Mouse (Mus musculus) midbrain, embryonic 11.5 days (tissue): Measurements from ENCODE around the gene As3mt. TPM values are rescaled to one million over a fixed set of nuclear protein-coding genes. Genes with fewer than 3 reads are reported as not detected.
A peak's percentile ranks its signal among the peaks of the same experiment; 100 is the strongest.

Source experiments
- ATAC-seq: fragments of 200-750 bp; cut with Nextera tagmentation; 2 replicates; pipeline ENCODE4 v1.8.0; 2017; ENCODE audit warnings: moderate TSS enrichment, moderate library complexity; ENCODE audit not compliant: low FRiP score
- DNase-seq: peaks from one replicate; pipeline ENCODE4 v3.0.0; 2015; ENCODE audit warnings: low spot score; ENCODE audit errors: missing footprints
- H3K27ac ChIP-seq: fragments of 300-500 bp; sonication (generic); 2 replicates; pipeline ENCODE4 v1.5.1; 2014; ENCODE audit warnings: low read depth, low read length
- H3K27me3 ChIP-seq: fragments of 300-500 bp; sonication (generic); 2 replicates; pipeline ENCODE4 v1.6.1; 2014; ENCODE audit warnings: mild to moderate bottlenecking, low read length, moderate library complexity, mixed read lengths; ENCODE audit not compliant: control insufficient read depth, insufficient read depth
- H3K36me3 ChIP-seq: fragments of 300-500 bp; sonication (generic); 2 replicates; pipeline ENCODE4 v1.6.1; 2014; ENCODE audit warnings: mild to moderate bottlenecking, low read length, moderate library complexity, mixed read lengths; ENCODE audit not compliant: control insufficient read depth, insufficient read depth
- H3K4me1 ChIP-seq: fragments of 300-500 bp; sonication (generic); 2 replicates; pipeline ENCODE4 v1.6.1; 2014; ENCODE audit warnings: low read length; ENCODE audit not compliant: control insufficient read depth, insufficient read depth
- H3K4me2 ChIP-seq: fragments of 300-500 bp; sonication (generic); 2 replicates; pipeline ENCODE4 v1.6.1; 2014; ENCODE audit warnings: mild to moderate bottlenecking, moderate library complexity
- H3K4me3 ChIP-seq: fragments of 300-500 bp; sonication (generic); 2 replicates; pipeline ENCODE4 v1.5.1; 2014; ENCODE audit warnings: low read depth, low read length
- H3K9ac ChIP-seq: fragments of 300-500 bp; sonication (generic); 2 replicates; pipeline ENCODE4 v1.6.1; 2014; ENCODE audit warnings: low read length
- H3K9me3 ChIP-seq: fragments of 300-500 bp; sonication (generic); 2 replicates; pipeline ENCODE4 v1.6.1; 2016; ENCODE audit warnings: low read length; ENCODE audit not compliant: control insufficient read depth
- WGBS: fragments of 180-500 bp; shearing (Covaris S2); extraction: QIAGEN DNeasy Blood & Tissue Kit; methylation state at CpG from one replicate; pipeline ENCODE4 v1.1.7; 2014; 5-methylcytosine and 5-hydroxymethylcytosine counted together
- polyA plus RNA-seq: library from polyadenylated mRNA; unstranded; fragments of >200 nt; fragmentation: Nextera tagmentation; extraction: Ambion mirVana; gene quantifications from 2 replicates; pipeline ENCODE4 v1.2.1, GENCODE M21; 2014

Gene As3mt
- polyA plus RNA-seq, 1 experiment from 2014 or later: 37.6 TPM

DNA sequence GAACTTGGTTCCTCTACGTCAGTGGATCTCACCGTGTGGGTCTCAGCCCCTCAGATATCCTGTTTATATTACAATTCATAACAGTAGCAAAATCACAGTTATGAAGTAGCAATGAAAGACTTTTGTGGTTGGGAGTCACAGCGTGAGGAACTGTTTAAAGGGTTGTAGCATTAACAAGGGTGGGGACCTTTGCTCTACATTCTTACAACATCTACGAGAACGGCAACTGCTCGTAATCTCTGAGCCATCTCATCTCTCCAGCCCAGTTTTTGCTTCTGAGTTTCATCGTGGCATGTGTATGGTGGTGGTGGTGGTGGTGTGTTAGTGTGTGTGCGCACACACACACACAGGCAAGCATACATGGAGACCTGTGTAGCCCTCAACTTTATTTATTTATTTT, 7.0 kb downstream of the As3mt start:
- DNase-seq (no peak), ATAC-seq (no peak)
- Histone ChIP-seq H3K9ac (no peak overlapping the region), H3K36me3 (peaks cover 3% of the 10 kb centered on the region; the same call in 1 of the 2 replicates), H3K9me3 (no peaks in the 10 kb centered on the region; the same call in 1 of the 2 replicates), H3K27ac (no peak overlapping the region), H3K4me3 (no peak overlapping the region), H3K4me1 (no peaks in the 10 kb centered on the region), H3K4me2 (no peak overlapping the region), H3K27me3 (no peaks in the 10 kb centered on the region)
- WGBS: 93% methylated on average over 8 of the region's 8 CpGs

DNA sequence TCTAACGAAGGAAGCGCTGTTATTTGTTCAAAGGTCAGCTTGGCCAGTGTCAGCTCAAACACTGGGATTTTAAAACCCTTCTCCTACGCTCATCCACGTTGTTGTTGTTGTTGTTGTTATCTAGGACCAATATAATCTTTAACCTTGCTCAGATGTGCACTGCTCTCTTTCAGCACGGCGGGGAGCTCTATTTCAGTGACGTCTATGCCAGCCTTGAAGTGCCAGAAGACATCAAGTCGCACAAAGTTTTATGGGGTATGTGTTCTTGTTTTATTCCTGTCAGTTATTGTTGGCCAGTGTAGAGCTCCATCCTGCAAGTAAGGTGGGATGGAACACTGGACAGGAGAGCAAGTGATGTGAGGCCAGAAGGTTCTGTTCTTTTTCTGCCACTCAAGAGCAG, 7.8 kb downstream of the As3mt start:
- Histone ChIP-seq H3K27me3 (no peaks in the 10 kb centered on the region), H3K27ac (no peak overlapping the region)

DNA sequence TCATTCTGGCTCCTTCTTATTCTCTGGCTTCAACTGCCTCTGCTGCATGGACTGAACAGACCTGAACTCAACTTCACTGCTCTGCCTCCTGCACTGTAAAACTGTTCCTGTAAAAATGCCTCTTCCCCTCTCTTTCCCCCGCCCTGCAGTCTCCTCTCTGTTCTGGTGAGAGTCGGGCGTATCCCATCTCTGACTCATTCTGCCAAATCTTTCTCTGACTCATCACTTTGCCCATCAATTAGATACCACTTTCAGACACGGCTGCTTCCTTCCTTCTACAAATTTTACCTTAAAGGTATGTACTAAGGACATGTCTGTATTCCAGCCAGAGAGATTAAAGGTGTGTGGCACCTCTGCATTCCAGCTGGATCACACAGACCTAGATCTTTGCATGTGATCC, 10.9 kb downstream of the As3mt start:
- 87% methylated on average over 4 of the region's 4 CpGs for WGBS
- Histone ChIP-seq H3K4me1 (no peaks in the 10 kb centered on the region), H3K4me2 (no peak overlapping the region), H3K27ac (no peak overlapping the region), H3K27me3 (no peaks in the 10 kb centered on the region), H3K9ac (no peak overlapping the region), H3K4me3 (no peak overlapping the region), H3K36me3 (peaks cover 3% of the 10 kb centered on the region; the same call in 1 of the 2 replicates), H3K9me3 (no peaks in the 10 kb centered on the region; the same call in 1 of the 2 replicates)
- ATAC-seq: no peak
- DNase-seq: no peak

More for the DNA sequence above, 7.8 kb downstream of the As3mt start:
- no peak for DNase-seq
- WGBS: 91% methylated on average over 8 of the region's 8 CpGs
- Histone ChIP-seq H3K9me3 (no peaks in the 10 kb centered on the region; the same call in 1 of the 2 replicates), H3K4me1 (no peaks in the 10 kb centered on the region), H3K4me2 (no peak overlapping the region), H3K9ac (no peak overlapping the region), H3K36me3 (peaks cover 3% of the 10 kb centered on the region; the same call in 1 of the 2 replicates), H3K4me3 (no peak overlapping the region)
- ATAC-seq: no peak

DNA sequence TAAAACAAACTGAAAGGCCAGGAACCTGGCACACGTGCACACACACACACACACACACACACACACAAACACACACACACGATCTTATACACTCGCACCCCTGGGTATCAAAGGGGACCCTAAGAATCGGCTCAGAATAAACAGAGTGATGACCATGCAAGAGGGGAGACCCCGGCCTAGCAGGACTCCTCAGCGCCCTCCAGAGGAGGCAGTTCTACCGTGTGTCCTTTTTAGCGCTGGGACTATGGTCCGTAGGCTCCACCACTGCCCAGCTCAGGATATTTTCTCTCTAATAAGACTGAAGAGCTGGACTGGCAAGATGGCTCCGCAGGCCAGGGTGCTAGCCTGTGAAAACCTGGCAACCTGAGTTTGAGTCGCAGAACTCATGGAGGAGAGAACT, 17.2 kb downstream of the As3mt start:
- ATAC-seq (no peak), DNase-seq (no peak)
- Histone ChIP-seq H3K9me3 (no peaks in the 10 kb centered on the region), H3K4me2 (no peak overlapping the region), H3K27ac (no peak overlapping the region), H3K4me3 (no peak overlapping the region), H3K4me1 (peaks cover 2% of the 10 kb centered on the region; the same call in 1 of the 2 replicates), H3K9ac (no peak overlapping the region), H3K27me3 (no peaks in the 10 kb centered on the region), H3K36me3 (no peaks in the 10 kb centered on the region)
- 63% methylated on average over 11 of the region's 11 CpGs for WGBS

DNA sequence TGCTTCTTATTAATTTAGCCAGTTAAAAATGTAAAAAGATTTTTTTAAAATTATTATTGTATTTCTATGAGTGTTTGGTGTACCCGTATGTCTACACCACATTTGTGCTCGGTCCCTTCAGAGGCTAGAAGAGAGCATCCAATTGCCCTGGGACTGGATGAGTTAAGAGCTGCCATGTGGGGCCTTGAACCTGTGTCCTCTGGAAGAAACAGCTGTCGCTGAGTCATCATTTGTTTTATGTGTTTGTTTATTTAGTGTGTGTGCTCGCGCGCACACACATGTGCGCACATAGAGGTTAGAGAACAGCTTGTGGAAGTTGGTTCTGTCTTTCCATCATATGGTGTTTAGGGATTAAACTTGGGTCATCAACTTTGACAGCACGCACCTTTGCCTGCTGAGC, 18.9 kb downstream of the As3mt start:
- no peak for ATAC-seq
- Histone ChIP-seq H3K27me3 (no peaks in the 10 kb centered on the region), H3K9ac (no peak overlapping the region), H3K36me3 (no peaks in the 10 kb centered on the region), H3K4me1 (peaks cover 2% of the 10 kb centered on the region; the same call in 1 of the 2 replicates), H3K27ac (no peak overlapping the region), H3K4me3 (no peak overlapping the region), H3K4me2 (no peak overlapping the region), H3K9me3 (no peaks in the 10 kb centered on the region)
- 99% methylated on average over 8 of the region's 8 CpGs for WGBS
- no peak for DNase-seq

DNA sequence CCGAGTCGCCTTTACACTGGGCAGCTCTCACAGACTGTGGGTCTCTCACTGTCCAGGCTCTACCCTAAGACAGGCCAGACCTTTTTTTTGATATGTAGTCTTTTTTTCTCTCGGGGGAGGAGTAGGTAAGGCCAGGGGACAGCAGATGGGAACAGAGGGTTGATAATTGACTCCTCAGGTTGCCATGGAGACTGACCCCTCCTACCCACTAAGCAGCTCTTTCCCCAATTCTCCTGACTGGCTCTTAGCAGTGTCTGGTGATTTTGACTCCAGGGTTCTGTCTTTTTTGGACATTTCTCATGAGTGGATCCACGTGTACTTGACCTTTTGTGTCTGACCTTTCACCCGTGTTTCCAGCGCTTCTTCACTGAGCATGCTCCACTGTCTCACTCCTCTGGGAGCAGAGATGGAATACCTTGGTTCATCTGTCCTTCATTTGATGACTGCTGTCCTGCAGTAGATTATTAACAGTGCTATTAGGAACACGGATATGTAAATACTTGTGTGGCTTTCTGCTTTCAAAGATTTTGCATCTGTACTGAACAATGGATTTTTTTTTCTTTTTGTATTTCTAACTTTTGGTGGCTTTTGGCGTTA, 20.0 kb downstream of the As3mt start:
- H3K36me3 ChIP-seq: no peaks in the 10 kb centered on the region
- peaks cover 2% of the 10 kb centered on the region; the same call in 1 of the 2 replicates for H3K4me1 ChIP-seq
- no peak overlapping the region for H3K4me2 ChIP-seq
- 52% methylated on average over 8 of the region's 8 CpGs for WGBS
- H3K27ac ChIP-seq: no peak overlapping the region
- peak; percentile 61 for ATAC-seq
- DNase-seq: no peak
- H3K9ac ChIP-seq: no peak overlapping the region
- H3K4me3 ChIP-seq: no peak overlapping the region
- no peaks in the 10 kb centered on the region for H3K27me3 ChIP-seq
- no peaks in the 10 kb centered on the region for H3K9me3 ChIP-seq

DNA sequence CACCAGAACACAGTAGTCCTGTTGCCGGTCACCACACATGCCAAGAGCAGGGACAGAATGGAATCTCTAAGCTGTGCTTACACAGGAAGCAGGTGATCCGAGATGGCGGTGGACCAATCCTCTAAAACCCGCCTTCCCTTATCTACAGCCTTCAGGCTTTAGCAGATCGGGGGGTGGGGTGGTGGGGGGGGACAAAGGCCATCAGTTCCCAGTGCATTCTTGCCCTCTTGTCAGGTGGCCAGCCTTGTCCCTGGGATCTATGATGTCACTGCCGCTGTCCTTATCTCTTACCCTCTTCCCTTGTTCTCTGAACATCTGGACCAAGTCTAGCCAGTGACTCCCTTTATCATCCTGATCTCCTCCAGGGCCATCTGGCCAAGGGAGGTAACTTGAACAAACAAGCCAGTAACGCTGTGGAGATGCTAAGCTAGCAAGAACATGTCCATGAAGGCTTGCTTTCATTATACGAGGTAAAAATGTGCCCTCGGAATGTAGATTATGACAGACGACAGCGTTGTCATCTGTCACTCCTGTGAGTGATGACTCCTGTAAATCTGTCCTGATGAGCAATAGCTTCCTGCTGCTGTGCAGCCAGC, 20.8 kb downstream of the As3mt start:
- 79% methylated on average over 11 of the region's 11 CpGs for WGBS
- ATAC-seq: no peak
- Histone ChIP-seq H3K9me3 (no peaks in the 10 kb centered on the region), H3K4me3 (no peak overlapping the region), H3K27me3 (no peaks in the 10 kb centered on the region), H3K4me2 (no peak overlapping the region), H3K27ac (no peak overlapping the region), H3K4me1 (peaks cover 2% of the 10 kb centered on the region; the same call in 1 of the 2 replicates), H3K9ac (no peak overlapping the region), H3K36me3 (no peaks in the 10 kb centered on the region)
- DNase-seq: peak; percentile 53

DNA sequence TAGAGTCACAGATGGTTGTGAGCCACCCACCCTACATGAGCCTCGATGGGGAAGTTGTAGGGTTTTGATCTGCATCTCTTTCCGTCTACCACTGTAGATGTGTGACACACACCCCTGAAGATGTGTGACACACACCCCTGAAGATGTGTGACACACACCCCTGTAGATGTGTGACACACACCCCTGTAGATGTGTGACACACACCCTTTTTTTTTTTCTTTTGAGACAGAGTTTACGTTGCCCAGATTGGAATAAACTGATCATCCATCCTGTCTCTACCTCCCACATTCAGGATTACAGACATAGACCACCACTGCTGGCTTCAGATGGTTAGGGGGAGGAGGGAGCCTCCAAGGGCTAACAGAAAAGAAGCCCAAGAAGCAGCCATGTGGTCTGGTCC, 21.7 kb downstream of the As3mt start:
- ATAC-seq (no peak), DNase-seq (no peak)
- H3K9me3 ChIP-seq: no peaks in the 10 kb centered on the region
- H3K4me3 ChIP-seq: no peak overlapping the region
- no peak overlapping the region for H3K4me2 ChIP-seq
- H3K36me3 ChIP-seq: no peaks in the 10 kb centered on the region
- no peak overlapping the region for H3K9ac ChIP-seq
- H3K4me1 ChIP-seq: peaks cover 2% of the 10 kb centered on the region; the same call in 1 of the 2 replicates
- 86% methylated on average over 3 of the region's 3 CpGs for WGBS
- H3K27me3 ChIP-seq: no peaks in the 10 kb centered on the region
- H3K27ac ChIP-seq: no peak overlapping the region

DNA sequence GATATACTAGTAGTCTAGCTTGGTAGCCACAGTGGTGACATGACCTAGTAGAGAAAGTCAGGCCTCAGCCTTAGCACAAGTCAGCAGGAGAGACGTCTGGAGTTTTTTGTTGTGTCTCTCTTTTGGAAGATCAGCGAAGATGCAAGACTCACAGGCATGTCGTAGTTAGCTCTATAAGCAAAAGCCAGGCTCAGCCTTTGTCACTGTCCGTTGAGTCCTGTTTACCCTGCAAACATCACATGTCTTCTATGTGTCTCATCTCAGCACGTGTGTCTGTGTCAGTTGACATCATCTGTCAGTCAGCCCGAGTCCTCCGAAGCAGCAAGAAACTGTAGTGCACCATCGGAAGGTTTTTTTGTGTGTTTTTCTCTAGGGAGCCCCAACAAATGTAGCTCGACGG, 24.1 kb downstream of the As3mt start:
- DNase-seq (peak; percentile 19), ATAC-seq (no peak)
- H3K9me3 ChIP-seq: no peaks in the 10 kb centered on the region
- no peak overlapping the region for H3K4me3 ChIP-seq
- no peak overlapping the region for H3K27ac ChIP-seq
- no peak overlapping the region for H3K4me2 ChIP-seq
- H3K9ac ChIP-seq: no peak overlapping the region
- H3K36me3 ChIP-seq: no peaks in the 10 kb centered on the region
- no peaks in the 10 kb centered on the region for H3K27me3 ChIP-seq
- H3K4me1 ChIP-seq: peaks cover 2% of the 10 kb centered on the region; the same call in 1 of the 2 replicates
- 92% methylated on average over 10 of the region's 10 CpGs for WGBS
